Mouse (Mus musculus) kidney, postnatal 10 days (tissue): ENCODE data around the gene Ubr2.

Source experiments
- DNase-seq: peaks from one replicate; pipeline ENCODE4 v3.0.0; 2021; ENCODE audit warnings: mixed read lengths

Ubr2 gene

GRCm38 (mm10) chr17:47009898-47010721 lies at the start of gene Ubr2:
Ubr2 (minus strand) TSS chr17:47010556.
- peak; percentile 94 for DNase-seq

- DNase-seq = peak; percentile 82
These were observed 49.5 kb upstream of the Ubr2 start for GRCm38 (mm10) chr17:47059836-47060360.

- DNase-seq = no peak
These were observed 47.6 kb upstream of the Ubr2 start for GRCm38 (mm10) chr17:47057966-47058365.

- DNase-seq = no peak
These were observed 46.1 kb upstream of the Ubr2 start for GRCm38 (mm10) chr17:47056476-47056875.

- DNase-seq = no peak
These were observed 44.8 kb upstream of the Ubr2 start for GRCm38 (mm10) chr17:47055121-47055520.

GRCm38 (mm10) chr17:47054613-47055012 lies 44.3 kb upstream of the Ubr2 start:
- DNase-seq = peak; percentile 69

GRCm38 (mm10) chr17:47050678-47051077 lies 40.3 kb upstream of the Ubr2 start:
- peak; percentile 1 for DNase-seq

- peak; percentile 3 for DNase-seq
These were observed 32.5 kb upstream of the Ubr2 start for GRCm38 (mm10) chr17:47042866-47043265.

- peak; percentile 94 for DNase-seq
These were observed 28.8 kb upstream of the Ubr2 start for GRCm38 (mm10) chr17:47038844-47039803.

- no peak for DNase-seq
These were observed 24.2 kb upstream of the Ubr2 start for GRCm38 (mm10) chr17:47034536-47034935.

GRCm38 (mm10) chr17:47033643-47034042 lies 23.3 kb upstream of the Ubr2 start:
- peak; percentile 84 for DNase-seq

GRCm38 (mm10) chr17:47024805-47025204 lies 14.4 kb upstream of the Ubr2 start:
- no peak for DNase-seq

- DNase-seq = no peak
These were observed 13.0 kb upstream of the Ubr2 start for GRCm38 (mm10) chr17:47023369-47023768.

GRCm38 (mm10) chr17:47012896-47013295 lies 2.5 kb upstream of the Ubr2 start:
- DNase-seq = no peak

GRCm38 (mm10) chr17:47011661-47012043 lies 1.3 kb upstream of the Ubr2 start:
- DNase-seq = no peak

- peak; percentile 86 for DNase-seq
These were observed 635 bp upstream of the Ubr2 start for GRCm38 (mm10) chr17:47010722-47011660.

GRCm38 (mm10) chr17:47009546-47009897 lies 834 bp downstream of the Ubr2 start:
- peak; percentile 44 for DNase-seq

- DNase-seq = no peak
These were observed 1.3 kb downstream of the Ubr2 start for GRCm38 (mm10) chr17:47009016-47009415.

- DNase-seq = no peak
These were observed 1.9 kb downstream of the Ubr2 start for GRCm38 (mm10) chr17:47008506-47008905.

- DNase-seq = no peak
These were observed 3.6 kb downstream of the Ubr2 start for GRCm38 (mm10) chr17:47006741-47007140.

- DNase-seq = peak; percentile 34
These were observed 4.5 kb downstream of the Ubr2 start for GRCm38 (mm10) chr17:47005741-47006405.

GRCm38 (mm10) chr17:47003305-47003704 lies 7.1 kb downstream of the Ubr2 start:
- DNase-seq = no peak
